Mouse (Mus musculus) ES-Bruce4 (cell line): ENCODE results near the gene Flot1.

Experiments used
- CTCF ChIP-seq: IDR thresholded peaks from one replicate; pipeline ENCODE4 v1.8.1; 2011; ENCODE audit warnings: low read depth, low read length
- EP300 ChIP-seq: IDR thresholded peaks from 2 replicates; pipeline ENCODE4 v1.6.1; 2011; ENCODE audit warnings: low read depth, low read length; ENCODE audit not compliant: insufficient read depth
- POLR2A ChIP-seq: IDR thresholded peaks from one replicate; pipeline ENCODE4 v1.8.1; 2011; ENCODE audit warnings: low read length; ENCODE audit not compliant: insufficient read depth

DNA sequence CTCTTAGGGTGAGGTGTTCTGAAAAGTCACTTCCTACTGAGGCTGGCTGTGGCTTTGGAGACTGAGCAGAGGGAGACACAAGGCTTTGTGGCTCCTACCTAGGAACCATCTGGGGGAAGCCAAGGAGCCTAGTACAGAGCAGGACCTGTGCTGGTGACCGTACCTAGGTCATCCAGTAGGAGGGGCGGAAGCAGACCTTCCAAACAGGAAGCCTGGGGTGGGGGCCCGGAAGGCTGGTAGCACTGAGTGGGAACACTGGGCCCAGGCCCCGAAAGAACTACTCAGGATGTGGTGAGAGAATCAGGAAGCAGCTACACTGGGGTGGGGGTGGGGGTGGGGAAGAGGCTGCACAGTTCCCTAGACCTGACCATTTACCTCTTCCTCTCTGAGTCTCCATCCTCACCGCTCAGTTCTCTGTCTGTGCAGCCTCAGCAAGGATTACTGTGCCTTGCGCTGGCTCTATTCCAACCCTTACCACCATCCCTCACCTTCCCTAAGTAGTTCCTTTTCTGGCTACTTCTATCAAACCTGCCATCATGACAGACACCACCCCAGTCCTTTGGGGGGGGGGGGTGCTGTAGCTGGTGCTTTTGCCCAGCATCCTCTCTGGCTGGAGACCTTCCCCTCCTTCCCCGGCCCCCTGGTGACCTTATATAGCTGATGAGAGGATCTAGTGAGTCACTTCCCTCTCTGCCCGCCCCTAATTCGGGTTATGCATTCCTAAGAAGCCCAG is 47.3 kb downstream of the Flot1 start:
- no peak for TF ChIP-seq POLR2A
- TF ChIP-seq CTCF = no peak
- TF ChIP-seq EP300 = no peak
